Mouse (Mus musculus) heart, embryonic 14.5 days (tissue): ENCODE data around the gene Fam120a. TPM values are rescaled to one million over a fixed set of nuclear protein-coding genes. Genes with fewer than 3 reads are reported as not detected.

ENCODE experiments used
- ATAC-seq: fragments of 200-750 bp; cut with Nextera tagmentation; 2 replicates; pipeline ENCODE4 v1.8.0; 2017; ENCODE audit warnings: low read depth, moderate TSS enrichment; ENCODE audit not compliant: insufficient number of reproducible peaks, insufficient read depth, low FRiP score
- H3K27ac ChIP-seq, 2 experiments: fragments of 200-500 bp in 1 of 2; fragments of 300-500 bp in 1 of 2; sonication (generic) in 1 of 2; replicated peaks in 1 of 2; 2 replicates each; pipeline ENCODE4 v1.5.1; 2012 to 2014; ENCODE audit warnings: low read depth in 2 of 2, low read length in 2 of 2, control low read depth in 1 of 2, mild to moderate bottlenecking in 1 of 2, mixed read lengths in 1 of 2; ENCODE audit not compliant: control insufficient read depth in 1 of 2, insufficient read depth in 1 of 2
- H3K27me3 ChIP-seq: fragments of 300-500 bp; sonication (generic); 2 replicates; pipeline ENCODE4 v1.6.1; 2014; ENCODE audit warnings: mild to moderate bottlenecking, low read length, control low read depth; ENCODE audit not compliant: control insufficient read depth, insufficient read depth
- H3K36me3 ChIP-seq: fragments of 300-500 bp; sonication (generic); 2 replicates; pipeline ENCODE4 v1.6.1; 2014; ENCODE audit warnings: mild to moderate bottlenecking, control low read depth, low read length, mixed read lengths; ENCODE audit not compliant: control insufficient read depth, insufficient read depth
- H3K4me1 ChIP-seq, 2 experiments: fragments of 200-500 bp in 1 of 2; fragments of 300-500 bp in 1 of 2; sonication (generic) in 1 of 2; 2 replicates each; pipeline ENCODE4 v1.6.1; 2012 to 2014; ENCODE audit warnings: low read length in 2 of 2, control low read depth in 1 of 2, mixed read lengths in 1 of 2; ENCODE audit not compliant: control insufficient read depth in 2 of 2, insufficient read depth in 2 of 2
- H3K4me2 ChIP-seq: fragments of 300-500 bp; sonication (generic); 2 replicates; pipeline ENCODE4 v1.6.1; 2014; ENCODE audit warnings: mild to moderate bottlenecking, low read length
- H3K4me3 ChIP-seq, 2 experiments: fragments of 200-500 bp in 1 of 2; fragments of 300-500 bp in 1 of 2; sonication (generic) in 1 of 2; 2 replicates each; pipeline ENCODE4 v1.5.1; 2012 to 2014; ENCODE audit warnings: low read length in 2 of 2, mild to moderate bottlenecking in 2 of 2, control low read depth in 1 of 2, low read depth in 1 of 2, moderate library complexity in 1 of 2; ENCODE audit not compliant: control insufficient read depth in 1 of 2, insufficient read depth in 1 of 2
- H3K9ac ChIP-seq: fragments of 300-500 bp; sonication (generic); 2 replicates; pipeline ENCODE4 v1.6.1; 2014; ENCODE audit warnings: mild to moderate bottlenecking, low read length
- H3K9me3 ChIP-seq: fragments of 300-500 bp; sonication (generic); 2 replicates; pipeline ENCODE4 v1.6.1; 2016; ENCODE audit warnings: low read length, control low read depth; ENCODE audit not compliant: control insufficient read depth
- WGBS: fragments of 180-500 bp; shearing (Covaris S2); extraction: QIAGEN DNeasy Blood & Tissue Kit; methylation state at CpG from one replicate; pipeline ENCODE4 v1.1.7; 2014; 5-methylcytosine and 5-hydroxymethylcytosine counted together
- polyA plus RNA-seq: library from polyadenylated mRNA; unstranded; fragments of >200 nt; fragmentation: Nextera tagmentation; extraction: Ambion mirVana; gene quantifications from 2 replicates; pipeline ENCODE4 v1.2.1, GENCODE M21; 2014

The Fam120a gene
- polyA plus RNA-seq, 1 experiment from 2014 or later: 29.7 TPM

GRCm38 (mm10) chr13:48838284-48838683 is 129.5 kb downstream of the Fam120a start:
- WGBS: 80% methylated on average over 2 of the region's 2 CpGs
- no peak overlapping the region for H3K4me3 ChIP-seq
- H3K9me3 ChIP-seq: no peaks in the 10 kb centered on the region
- H3K4me2 ChIP-seq: no peak overlapping the region
- no peak overlapping the region for H3K9ac ChIP-seq
- no peak overlapping the region for H3K27ac ChIP-seq
- ATAC-seq: no peak
- no peaks in the 10 kb centered on the region for H3K36me3 ChIP-seq
- no peaks in the 10 kb centered on the region for H3K27me3 ChIP-seq
- H3K4me1 ChIP-seq: peaks cover 4 to 10% of the 10 kb centered on the region in 2 experiments; a peak in 3 of 4 replicates

GRCm38 (mm10) chr13:48837537-48837936 is 130.3 kb downstream of the Fam120a start:
- no peak for ATAC-seq
- Histone ChIP-seq H3K27ac (no peak overlapping the region), H3K27me3 (no peaks in the 10 kb centered on the region), H3K9ac (no peak overlapping the region), H3K9me3 (no peaks in the 10 kb centered on the region), H3K4me2 (no peak overlapping the region), H3K4me3 (no peak overlapping the region), H3K36me3 (peaks cover 2% of the 10 kb centered on the region; the same call in 1 of the 2 replicates), H3K4me1 (peaks cover 4 to 10% of the 10 kb centered on the region in 2 experiments; a peak in 3 of 4 replicates)
- 67% methylated on average over 6 of the region's 6 CpGs for WGBS

GRCm38 (mm10) chr13:48830528-48831250 is 137.1 kb downstream of the Fam120a start:
- Histone ChIP-seq H3K4me2 (no peak overlapping the region), H3K27ac (no peak overlapping the region), H3K9ac (no peak overlapping the region), H3K9me3 (no peaks in the 10 kb centered on the region), H3K4me3 (no peak overlapping the region), H3K4me1 (no peaks in the 10 kb centered on the region), H3K27me3 (no peaks in the 10 kb centered on the region), H3K36me3 (peaks cover 59% of the 10 kb centered on the region)
- no peak for ATAC-seq
- 80% methylated on average over 14 of the region's 14 CpGs for WGBS

- Histone ChIP-seq H3K27me3 (no peaks in the 10 kb centered on the region), H3K4me3 (no peak overlapping the region), H3K4me2 (no peak overlapping the region)
Observed at GRCm38 (mm10) chr13:48829780-48830179, 138.0 kb downstream of the Fam120a start.

More at GRCm38 (mm10) chr13:48829780-48830179, 138.0 kb downstream of the Fam120a start:
- no peak for ATAC-seq
- H3K9me3 ChIP-seq: no peaks in the 10 kb centered on the region
- peaks cover 68% of the 10 kb centered on the region for H3K36me3 ChIP-seq
- 89% methylated on average over 4 of the region's 4 CpGs for WGBS
- no peak overlapping the region for H3K9ac ChIP-seq
- H3K27ac ChIP-seq: no peak overlapping the region
- no peaks in the 10 kb centered on the region for H3K4me1 ChIP-seq

Other genes starting within 250 kb of the Fam120a start
- 5.1 and 5.9 TPM in 2 replicates for gene Phf2, start 96.9 kb downstream of the Fam120a start, polyA plus RNA-seq
- 2.5 and 2.6 TPM in 2 replicates for gene Wnk2, start 180.0 kb upstream of the Fam120a start, polyA plus RNA-seq
- 85.5 and 87.7 TPM in 2 replicates for gene Ninj1, start 219.5 kb upstream of the Fam120a start, polyA plus RNA-seq
- gene Card19, start 248.0 kb upstream of the Fam120a start, polyA plus RNA-seq: 114 and 126 TPM in 2 replicates